Mouse (Mus musculus): ENCODE measurements around the gene Cdh23.
"Not testable (repeated sequence)": the region's sequence is repeated elsewhere in the genome, so short reads cannot be mapped to it uniquely, and the experiment has no call there.

Gene Cdh23

DNA sequence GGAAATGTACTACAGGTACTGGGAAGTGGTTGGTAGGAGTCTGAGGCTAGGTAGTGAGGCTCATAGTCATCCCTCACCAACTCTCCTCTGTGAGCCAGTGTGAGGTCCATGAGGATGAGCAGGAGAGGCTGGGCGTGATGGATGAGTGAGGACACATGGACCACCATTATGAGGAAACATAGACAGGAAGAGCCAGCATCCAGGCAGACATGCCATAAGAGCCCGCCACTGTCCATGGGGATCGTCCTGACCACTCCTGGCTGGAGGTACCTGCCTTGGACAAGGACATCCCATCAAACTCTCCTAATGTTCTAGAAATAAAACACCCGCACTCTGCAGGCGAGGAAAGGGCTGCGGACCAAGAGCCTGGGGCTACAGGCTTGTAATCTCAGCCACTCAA is at the start of gene Cdh23:
Cdh23 (minus strand) TSS at position 101 of the 400 bp plus-strand sequence.
- DNase-seq (ENCODE audit: low spot score in 2 of 2): no peak

DNA sequence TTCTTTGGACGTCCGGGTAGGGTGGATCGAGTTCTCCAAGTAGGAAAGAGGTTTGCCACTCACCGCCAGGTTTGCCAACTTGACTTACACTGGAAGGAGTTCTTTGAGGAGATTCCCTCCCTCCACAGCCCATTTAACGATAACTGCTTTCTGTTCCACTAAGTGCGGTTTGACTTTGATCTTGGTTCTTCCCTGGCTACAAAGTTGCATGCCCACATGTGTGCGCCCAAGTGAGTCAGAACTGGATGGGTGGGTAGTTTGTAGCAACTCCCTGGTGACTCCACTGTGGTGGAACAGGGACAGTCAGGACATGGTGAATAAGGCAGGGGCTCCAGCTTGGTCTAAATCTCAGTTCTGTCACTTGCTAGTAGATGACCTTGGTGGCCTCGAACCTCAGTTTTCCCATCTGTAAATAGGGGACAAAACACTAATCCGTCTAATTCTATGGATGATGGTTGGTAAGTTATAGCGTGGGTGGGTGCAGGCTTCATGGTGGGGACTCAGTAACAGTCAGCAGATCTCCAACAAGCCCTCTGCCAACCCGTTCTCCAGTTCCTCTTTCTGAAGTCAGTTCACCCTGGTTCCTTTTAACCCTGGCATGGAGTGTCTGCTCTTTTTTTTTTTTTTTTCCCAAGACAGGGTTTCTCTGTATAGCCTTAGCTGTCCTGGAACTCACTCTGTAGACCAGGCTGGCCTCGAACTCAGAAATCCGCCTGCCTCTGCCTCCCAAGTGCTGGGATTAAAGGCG is 48.4 kb upstream of the Cdh23 start:
- DNase-seq (ENCODE audit: low spot score in 2 of 2): no peak

DNA sequence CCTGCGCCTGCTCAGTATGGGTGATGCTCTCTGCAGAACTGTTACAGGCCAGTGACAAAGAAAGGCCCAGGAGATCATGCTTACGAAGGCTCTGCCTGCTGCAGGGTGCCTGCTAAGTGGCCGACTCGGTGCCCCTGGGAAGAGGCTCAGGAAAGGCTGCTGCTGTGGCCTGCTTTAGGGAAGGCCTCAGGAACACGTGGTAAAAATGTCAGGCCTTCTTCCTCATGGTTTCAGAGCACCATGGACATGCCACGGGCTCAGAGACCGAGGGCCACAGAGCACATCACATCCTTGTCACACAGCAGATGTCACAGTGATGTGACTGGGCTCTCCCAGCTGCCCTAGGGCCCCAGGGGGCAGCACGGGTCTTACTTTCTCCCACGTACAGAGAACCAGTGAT is 47.4 kb upstream of the Cdh23 start:
- no peak for DNase-seq (ENCODE audit: low spot score in 2 of 2)

DNA sequence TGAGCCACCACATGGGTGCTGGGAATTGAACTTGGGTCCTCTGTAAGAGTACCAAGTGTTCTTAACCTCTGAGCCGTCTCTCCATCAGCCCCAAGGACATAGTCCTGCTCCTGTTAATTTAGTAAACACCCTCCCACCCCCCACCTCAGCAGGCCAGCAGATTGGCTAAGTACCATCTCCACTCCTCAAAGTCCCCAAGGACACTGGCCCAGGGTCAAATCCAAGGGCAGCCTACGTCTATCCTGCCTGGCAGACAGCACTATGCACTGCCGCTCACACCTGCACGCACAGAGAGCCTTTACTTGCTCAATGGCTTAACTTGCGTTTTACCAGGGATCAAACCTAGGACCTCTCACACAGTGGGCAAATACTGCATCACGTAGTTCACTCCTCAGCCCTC is 46.7 kb upstream of the Cdh23 start:
- DNase-seq (ENCODE audit: low spot score in 2 of 2): no peak

DNA sequence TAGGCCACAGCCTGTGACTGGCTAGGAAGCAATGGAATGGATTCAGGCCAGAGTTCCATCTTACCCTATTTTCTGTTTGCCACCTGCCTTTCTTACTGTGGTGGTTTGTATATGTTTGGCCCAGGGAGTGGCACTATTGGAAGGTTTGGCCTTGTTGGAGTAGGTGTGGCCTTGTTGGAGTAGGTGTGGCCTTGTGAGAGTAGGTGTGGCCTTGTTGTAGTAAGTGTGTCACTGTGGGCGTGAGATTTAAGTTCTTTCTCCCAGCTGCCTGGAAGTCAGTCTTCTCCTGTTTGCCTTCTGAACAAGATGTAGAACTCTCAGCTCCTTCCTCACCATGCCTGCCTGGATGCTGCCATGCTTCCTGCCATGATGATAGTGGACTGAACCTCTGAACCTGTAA is 46.0 kb upstream of the Cdh23 start:
- DNase-seq (ENCODE audit: low spot score in 2 of 2): not testable (repeated sequence)

DNA sequence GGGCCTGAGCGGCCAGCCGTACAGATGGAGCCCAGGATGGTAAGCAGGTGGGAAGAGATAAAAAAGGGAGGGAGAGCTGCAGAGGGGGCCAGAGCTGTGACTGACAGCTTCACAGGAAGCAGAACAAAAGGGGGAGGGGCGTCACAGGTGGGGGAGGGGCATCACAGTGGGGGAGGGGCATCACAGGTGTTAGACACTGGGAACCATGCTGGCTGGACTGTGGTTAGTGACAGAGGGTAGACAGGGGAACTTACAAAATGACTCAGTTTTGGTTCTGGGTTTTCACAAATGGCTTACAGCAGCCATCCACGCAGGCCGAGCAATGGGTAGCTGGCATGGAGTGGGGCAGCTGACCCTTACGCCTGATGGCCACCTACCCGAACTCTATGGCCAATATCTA is 45.1 kb upstream of the Cdh23 start:
- DNase-seq (ENCODE audit: low spot score in 2 of 2): no peak

DNA sequence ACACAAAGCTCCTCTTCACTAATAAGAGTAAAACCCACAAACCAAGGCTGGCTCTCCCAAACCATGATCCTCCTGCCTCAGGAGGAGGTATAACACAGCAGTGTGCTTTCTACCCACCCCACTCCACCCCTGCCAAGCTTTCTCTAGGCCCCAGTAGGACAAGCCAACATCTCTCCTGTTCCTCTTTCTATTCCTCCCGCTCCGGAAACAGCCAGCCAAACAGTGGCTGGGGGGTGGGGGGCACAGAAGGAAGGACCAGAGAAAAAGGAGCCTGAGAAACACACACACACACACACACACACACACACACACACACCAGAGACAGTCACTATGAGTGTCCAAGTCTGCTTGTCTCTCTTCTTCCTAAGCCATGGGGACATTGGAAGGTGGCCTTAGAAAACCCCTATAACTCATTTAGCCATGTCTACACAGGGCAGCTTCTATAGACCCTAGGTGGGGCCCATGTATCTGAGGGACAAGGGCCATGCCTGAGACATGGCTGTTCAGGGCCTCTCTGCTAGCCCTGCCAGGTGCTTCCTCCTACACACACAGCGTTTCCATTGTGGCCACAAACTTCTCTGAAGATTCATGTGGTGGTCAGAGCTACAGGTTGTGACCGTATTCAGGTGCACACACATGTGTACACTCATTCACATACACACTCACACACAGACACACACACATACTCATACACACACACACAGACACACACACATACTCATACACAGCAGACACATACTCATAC is 43.5 kb upstream of the Cdh23 start:
- DNase-seq (ENCODE audit: low spot score in 2 of 2): no peak

DNA sequence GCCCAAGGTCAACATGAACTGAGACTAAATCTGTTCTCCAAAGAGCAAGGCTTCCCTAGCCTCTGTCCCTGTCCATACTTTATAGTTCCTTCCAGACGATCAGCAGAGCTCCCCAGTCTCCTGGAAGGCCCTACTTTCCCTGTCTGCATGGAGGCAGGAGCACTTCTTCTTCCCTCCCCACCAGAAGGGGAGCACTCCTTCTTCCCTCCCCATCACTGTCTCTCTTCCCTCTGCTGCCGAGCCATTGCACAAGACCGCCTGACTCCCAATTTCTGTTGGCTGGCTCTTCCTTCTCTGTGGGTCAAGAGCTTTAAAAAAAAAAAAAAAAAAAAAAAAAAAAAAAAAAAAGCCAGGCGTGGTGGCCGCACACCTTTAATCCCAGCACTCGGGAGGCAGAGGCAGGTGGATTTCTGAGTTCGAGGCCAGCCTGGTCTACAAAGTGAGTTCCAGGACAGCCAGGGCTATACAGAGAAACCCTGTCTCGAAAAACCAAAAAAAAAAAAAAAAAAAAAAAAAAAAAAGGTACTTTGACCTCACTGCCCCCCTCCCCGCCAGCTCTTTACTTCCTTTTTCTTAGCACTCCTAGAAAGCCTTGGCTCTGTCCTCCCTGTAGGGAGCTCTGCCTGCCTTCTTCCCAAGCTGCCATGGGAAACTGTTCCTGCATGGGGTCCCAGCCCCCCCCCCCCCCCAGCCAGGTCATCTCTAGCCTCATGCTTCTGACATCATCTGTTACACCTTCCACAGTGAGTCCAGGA is 41.8 kb upstream of the Cdh23 start:
- DNase-seq (ENCODE audit: low spot score in 2 of 2): no peak

DNA sequence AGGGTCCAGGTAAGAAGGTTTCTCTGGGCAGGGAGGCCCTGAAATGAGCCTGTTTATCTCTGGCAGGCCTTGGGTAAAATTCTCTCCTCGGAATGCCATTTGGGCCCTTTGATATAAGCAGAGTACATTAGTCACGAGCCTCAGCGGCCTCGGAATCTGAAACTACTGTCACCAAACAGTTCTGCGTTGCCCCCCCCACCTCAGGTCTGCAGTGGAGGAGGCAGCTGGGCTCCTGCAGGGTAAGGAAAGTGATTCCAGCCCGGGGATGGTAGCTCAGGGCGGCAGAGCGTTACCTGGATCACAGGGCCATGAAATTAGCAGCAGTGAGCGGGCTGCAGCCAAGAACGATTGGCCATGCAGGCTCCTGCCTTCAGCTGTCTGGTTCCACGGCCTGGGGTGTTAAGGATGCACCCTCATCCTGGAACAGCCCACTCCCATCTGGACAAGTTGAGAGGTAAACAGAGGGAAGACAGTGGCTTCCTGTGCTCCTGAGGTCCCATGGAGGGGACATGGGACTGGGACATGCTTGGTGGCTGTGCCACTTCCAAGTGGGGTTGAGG is 41.0 kb upstream of the Cdh23 start:
- DNase-seq (ENCODE audit: low spot score in 2 of 2): no peak

DNA sequence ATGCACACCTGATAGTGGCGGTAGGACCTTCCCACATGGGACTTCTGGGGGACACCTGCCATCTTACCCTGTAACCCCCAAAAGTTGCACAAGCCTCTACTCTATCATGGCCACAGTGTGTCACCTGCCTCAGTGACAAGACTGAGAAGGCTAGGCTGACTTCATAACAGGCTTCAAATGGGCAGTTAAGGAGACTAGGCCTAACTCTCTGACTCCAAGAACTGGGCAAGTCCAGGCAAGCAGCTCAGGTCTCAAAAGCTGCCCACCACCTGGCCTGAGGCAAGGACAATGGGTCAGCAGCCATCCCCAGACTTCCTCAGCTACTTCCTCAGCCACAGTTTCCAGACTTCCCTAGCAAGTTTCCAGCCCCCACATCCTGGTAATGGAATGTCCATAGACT is 39.4 kb upstream of the Cdh23 start:
- DNase-seq (ENCODE audit: low spot score in 2 of 2): no peak

DNA sequence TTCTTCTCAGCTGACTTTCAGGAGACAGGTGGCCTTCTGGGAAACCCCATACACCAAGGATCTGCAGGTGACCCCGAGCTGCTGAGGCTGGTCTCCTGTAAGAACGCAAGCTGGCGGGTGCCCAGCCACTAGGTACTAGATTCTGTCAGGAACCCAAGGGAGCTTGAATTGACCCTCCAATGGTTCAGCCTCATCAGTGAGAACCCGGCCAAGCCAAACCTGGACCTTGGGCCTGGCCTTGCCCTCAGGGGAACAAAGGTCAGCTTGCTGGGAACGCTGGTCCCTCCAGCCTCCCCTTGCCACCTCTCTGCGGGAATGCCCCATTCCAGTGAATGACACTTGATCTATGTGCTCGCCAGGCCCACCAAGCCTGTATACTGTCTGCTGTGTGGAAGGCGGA is 37.2 kb upstream of the Cdh23 start:
- no peak for DNase-seq (ENCODE audit: low spot score in 2 of 2)

DNA sequence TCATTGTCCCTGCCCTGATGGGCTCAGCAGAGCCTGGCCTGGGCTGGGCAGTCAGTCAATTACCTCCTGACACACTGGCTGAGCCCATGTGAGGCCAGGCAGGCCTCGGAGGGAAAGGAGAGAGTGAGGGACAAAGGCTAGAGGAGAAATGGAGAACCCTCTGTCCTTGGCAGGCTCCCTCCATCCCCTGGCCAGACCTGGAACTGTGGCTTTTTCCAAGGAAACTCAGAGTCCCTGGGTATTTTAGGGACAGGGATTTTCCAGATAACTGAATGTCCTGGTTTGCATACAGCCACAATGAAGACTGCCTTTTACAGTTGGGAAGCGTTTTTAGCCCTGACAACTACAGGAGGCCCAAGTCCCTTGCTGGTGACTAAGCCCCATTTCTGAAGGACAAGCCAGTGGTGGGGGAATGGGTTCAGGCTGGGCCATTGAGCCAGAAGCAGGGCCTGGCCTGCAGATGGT is 36.1 kb upstream of the Cdh23 start:
- no peak for DNase-seq (ENCODE audit: low spot score in 2 of 2)

DNA sequence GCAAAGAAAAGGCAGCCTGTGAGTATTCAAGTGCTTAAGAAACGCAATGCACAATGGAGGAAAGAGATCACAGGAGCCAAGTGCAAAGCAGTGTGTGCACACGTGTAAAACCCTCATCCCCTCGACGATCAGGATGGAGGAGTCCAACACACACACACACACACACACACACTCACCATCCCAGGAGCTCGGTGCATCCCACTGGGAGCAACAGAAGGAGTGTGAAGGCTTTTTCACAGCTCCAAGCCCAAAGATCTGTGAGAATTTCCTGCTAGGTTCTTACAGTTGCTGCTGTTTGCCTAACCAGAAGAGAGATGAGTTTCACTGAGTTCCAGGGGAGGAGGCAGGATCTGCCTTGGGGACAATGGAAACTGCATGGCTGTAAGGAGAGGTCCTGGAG is 35.5 kb upstream of the Cdh23 start:
- peak in 1 of 2 experiments; percentile 15 for DNase-seq (ENCODE audit: low spot score in 2 of 2)

DNA sequence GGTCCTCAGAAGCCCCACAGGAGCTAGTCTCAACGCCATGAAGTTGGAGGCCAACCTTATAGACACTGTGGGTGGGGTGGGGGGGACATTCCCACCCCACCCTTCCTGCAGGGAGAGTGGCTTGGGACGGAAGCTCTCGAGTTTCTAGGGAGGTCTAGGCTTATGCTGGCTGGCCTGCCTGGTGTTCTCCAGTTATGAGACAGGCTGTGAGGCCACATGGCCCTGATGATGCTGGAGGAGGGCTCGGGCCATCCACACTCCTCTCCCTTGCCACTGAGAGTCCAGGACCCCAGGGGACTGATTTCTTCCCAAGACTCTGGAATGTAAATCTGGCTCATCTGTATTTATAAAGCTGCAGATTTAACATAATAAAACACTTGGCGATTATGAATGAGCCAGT is 31.0 kb upstream of the Cdh23 start:
- no peak for DNase-seq (ENCODE audit: low spot score in 2 of 2)

DNA sequence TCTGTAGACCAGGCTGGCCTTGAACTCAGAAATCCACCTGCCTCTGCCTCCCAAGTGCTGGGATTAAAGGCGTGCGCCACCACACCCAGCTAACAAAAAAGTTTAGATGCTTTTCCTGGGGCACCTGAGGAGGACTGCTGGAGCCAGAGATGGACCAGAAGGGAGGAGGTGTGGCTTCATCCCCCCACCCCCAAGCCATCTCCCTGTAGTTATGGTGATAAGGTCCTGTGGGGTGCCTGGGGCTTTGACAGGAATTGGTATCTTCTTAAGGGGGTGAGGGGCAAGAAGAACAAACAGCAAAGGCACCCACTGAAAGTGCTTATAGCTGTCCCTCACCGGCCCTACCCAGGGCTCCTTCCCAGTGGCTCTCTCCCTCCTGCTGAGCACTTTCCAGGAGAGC is 30.6 kb upstream of the Cdh23 start:
- DNase-seq (ENCODE audit: low spot score in 2 of 2): no peak

DNA sequence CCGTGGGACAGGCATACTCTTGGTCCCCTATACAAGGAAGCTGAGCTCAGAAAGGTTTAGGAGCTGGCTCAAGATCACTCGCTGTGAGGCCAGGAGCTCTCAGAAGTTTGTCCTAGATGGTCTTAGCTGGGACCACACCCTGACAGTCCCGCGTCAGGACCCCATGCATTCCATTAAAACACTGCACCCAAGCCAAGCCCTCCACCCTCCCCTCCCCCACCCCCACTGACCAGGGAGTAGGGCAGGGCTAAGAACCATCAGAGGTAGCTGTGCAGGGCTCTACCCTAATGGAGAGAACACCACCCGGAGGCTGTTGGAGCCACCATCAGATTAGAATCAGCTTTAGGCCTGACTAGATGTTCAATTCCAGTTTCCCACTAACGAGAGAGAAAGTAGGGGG is 28.2 kb upstream of the Cdh23 start:
- no peak for DNase-seq (ENCODE audit: low spot score in 2 of 2)

DNA sequence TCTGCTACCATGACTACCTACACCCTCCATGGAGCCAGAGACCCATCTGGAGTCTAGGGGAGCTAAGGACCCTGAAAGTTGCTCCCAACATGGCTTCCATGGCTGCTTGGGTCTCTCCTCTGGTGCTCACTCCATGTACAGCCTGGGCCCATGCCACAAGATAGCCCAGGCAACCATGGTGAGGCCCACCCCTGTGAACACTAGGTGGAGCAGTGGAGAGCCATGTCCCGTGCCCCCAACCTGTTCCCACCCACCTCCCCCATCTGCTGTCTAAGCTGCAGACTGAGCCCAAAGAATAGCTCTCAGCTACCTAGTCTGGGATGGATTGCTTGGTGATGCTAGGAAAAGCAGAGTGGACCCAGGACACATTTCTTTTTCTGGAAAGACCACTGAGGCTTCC is 27.1 kb upstream of the Cdh23 start:
- DNase-seq (ENCODE audit: low spot score in 2 of 2): no peak

DNA sequence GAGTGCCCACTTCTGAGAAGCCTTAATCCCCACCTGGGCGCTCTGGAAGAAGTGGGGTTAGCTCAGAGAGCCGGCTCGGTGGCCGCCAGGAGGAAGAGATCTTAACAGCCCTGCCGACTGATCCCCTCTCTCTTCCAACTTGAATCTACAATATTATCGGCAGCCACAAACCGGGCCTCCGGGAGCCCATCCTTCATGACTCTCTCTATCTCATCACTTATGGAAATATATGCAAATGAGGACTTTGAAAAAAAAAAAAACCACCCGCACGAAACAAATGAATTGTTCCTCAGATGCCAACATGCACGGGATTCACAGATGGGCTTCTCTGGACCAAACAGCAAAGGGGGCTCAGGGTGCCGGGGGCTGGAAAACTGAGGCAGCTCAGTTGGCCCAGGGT is 25.4 kb upstream of the Cdh23 start:
- DNase-seq (ENCODE audit: low spot score in 2 of 2): no peak

DNA sequence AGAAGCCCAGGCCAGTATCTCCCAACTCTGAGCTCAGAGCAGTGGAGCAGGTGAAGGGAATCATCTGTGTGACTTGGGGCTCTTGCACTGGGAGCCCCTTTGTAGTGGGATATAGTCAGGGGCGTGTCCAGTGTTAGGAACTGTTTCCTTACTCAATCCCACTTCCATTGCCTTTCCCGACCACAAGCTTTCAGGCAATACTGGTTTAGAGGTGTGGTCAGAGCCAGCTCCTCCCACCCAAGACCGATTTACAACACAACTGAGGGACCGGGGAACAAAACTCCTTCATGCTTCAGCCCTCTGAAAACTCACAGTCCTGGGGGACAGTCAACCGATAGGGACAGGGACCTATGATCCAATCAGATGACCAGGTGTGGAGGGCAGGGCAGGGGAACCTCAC is 24.2 kb upstream of the Cdh23 start:
- no peak for DNase-seq (ENCODE audit: low spot score in 2 of 2)

DNA sequence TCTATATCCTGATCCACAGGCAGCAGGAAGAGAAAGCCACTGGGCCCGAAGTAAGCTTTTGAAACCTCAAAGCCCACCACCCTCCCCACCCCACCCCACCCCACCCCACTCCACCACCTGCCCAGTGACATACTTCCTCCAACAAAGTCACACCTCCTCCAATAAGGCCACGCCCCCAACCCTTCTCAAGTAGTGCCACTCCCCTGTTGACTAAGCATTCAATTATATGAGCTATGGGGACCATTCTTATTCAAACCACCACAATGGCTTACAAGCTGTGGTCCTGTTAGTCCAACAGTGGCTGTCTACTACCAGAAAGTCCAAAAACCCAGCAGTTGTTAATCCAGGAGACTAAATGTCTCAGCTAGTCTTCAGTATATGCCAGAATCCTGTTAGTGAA is 22.2 kb upstream of the Cdh23 start:
- no peak for DNase-seq (ENCODE audit: low spot score in 2 of 2)

DNA sequence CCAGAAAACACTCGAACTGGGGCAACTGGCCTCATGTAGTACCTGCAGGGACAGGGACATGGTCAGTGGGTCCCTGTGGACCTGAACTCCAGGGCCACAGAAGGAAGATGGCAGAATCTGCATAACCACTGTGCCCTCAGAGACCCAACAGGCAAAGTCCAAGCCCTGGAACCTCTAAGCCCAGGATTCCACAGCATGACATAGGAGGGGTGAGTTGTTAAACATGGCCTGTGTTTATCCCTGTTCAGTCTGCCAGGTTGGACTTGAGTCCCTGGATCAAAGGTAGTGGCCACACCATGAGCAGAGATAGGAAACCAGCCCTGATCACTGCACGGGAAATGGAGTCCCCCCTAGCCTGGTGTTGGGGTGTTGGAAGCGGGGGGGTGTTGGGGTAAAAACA is 20.2 kb upstream of the Cdh23 start:
- no peak for DNase-seq (ENCODE audit: low spot score in 2 of 2)

DNA sequence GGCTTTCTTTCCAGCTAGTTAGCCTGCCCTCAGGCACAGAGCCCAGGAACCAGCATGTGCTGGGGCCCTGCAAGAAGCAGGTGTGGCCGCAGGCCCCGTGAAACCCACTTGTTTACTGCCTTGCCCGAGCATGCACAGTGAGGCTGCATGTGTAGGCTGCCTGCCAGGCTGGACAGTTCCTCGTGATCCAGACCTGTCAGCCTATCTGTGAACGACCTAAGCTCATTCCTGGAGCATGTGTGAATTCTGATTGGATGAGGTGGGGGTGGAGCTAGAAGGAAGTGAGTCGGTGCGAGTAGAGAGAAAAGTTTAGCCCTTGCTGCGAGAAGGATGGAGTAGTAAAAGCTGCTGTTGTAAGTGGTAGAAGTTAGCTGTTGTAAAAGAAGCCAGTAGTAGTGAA is 16.0 kb upstream of the Cdh23 start:
- not testable (repeated sequence) for DNase-seq (ENCODE audit: low spot score in 2 of 2)

Measured in right cerebral cortex, adult 2 months (tissue).